Mouse (Mus musculus): ENCODE data around the gene Atp13a1. TPM values are rescaled to one million over a fixed set of nuclear protein-coding genes. Genes with fewer than 3 reads are reported as not detected.

The Atp13a1 gene
- 33.8 and 40.7 TPM in 2 replicates for polyA plus RNA-seq (2014; fragmentation: Nextera tagmentation; extraction: Ambion mirVana)

- Histone ChIP-seq H3K27me3 (ENCODE audit: control insufficient read depth, insufficient read depth, low read length) (no peaks in the 10 kb centered on the region), H3K9ac (ENCODE audit: low read length) (peak within 1 kb of the TSS; percentile 95), H3K4me3 (ENCODE audit: low read depth, low read length) (peak within 1 kb of the TSS; percentile 100), H3K9me3 (ENCODE audit: control insufficient read depth, low read length) (no peaks in the 10 kb centered on the region), H3K27ac (ENCODE audit: low read depth, low read length) (peak within 1 kb of the TSS; percentile 51), H3K4me2 (peak within 1 kb of the TSS; percentile 83), H3K4me1 (ENCODE audit: control insufficient read depth, insufficient read depth, low read length) (peaks cover 12% of the 10 kb centered on the region), H3K36me3 (ENCODE audit: control insufficient read depth, insufficient read depth, low read length) (peaks cover 9% of the 10 kb centered on the region)
- peak; percentile 96 for ATAC-seq (ENCODE audit: low FRiP score)
- peak; percentile 99 for DNase-seq (ENCODE audit: low spot score, missing footprints)
- under 1% methylated on average over 38 of the region's 38 CpGs for WGBS
Observed at GRCm38 (mm10) chr8:69790773-69791367, at the start of gene Atp13a1, which contains the start of gene Zfp866. Gene Atp13a1 (plus strand): TSS chr8:69791163. Gene Zfp866 (minus strand): TSS chr8:69791178.

- Histone ChIP-seq H3K36me3 (ENCODE audit: control insufficient read depth, insufficient read depth, low read length) (no peaks in the 10 kb centered on the region), H3K27ac (ENCODE audit: low read depth, low read length) (no peak overlapping the region), H3K9me3 (ENCODE audit: control insufficient read depth, low read length) (no peaks in the 10 kb centered on the region), H3K4me1 (ENCODE audit: control insufficient read depth, insufficient read depth, low read length) (no peaks in the 10 kb centered on the region), H3K4me2 (no peak overlapping the region), H3K9ac (ENCODE audit: low read length) (no peak overlapping the region), H3K4me3 (ENCODE audit: low read depth, low read length) (no peak overlapping the region), H3K27me3 (ENCODE audit: control insufficient read depth, insufficient read depth, low read length) (no peaks in the 10 kb centered on the region)
- DNase-seq (ENCODE audit: low spot score, missing footprints) (no peak), ATAC-seq (ENCODE audit: low FRiP score) (no peak)
- 80% methylated on average over 2 of the region's 2 CpGs for WGBS
Observed at GRCm38 (mm10) chr8:69741231-69741630, 49.7 kb upstream of the Atp13a1 start.

GRCm38 (mm10) chr8:69749544-69750454 is 41.2 kb upstream of the Atp13a1 start, which contains the start of gene Zfp963:
Gene Zfp963 (minus strand): TSS chr8:69749970.
- Histone ChIP-seq H3K9me3 (ENCODE audit: control insufficient read depth, low read length) (no peaks in the 10 kb centered on the region), H3K4me1 (ENCODE audit: control insufficient read depth, insufficient read depth, low read length) (peaks cover 3% of the 10 kb centered on the region; the same call in 1 of the 2 replicates), H3K27ac (ENCODE audit: low read depth, low read length) (peak within 1 kb of the TSS; percentile 97), H3K4me2 (peak within 1 kb of the TSS; percentile 28), H3K4me3 (ENCODE audit: low read depth, low read length) (peak within 1 kb of the TSS; percentile 66), H3K9ac (ENCODE audit: low read length) (peak within 1 kb of the TSS; percentile 92), H3K27me3 (ENCODE audit: control insufficient read depth, insufficient read depth, low read length) (no peaks in the 10 kb centered on the region), H3K36me3 (ENCODE audit: control insufficient read depth, insufficient read depth, low read length) (no peaks in the 10 kb centered on the region)
- ATAC-seq (ENCODE audit: low FRiP score), result peak; percentile 99
- DNase-seq (ENCODE audit: low spot score, missing footprints), result peak; percentile 100
- 3% methylated on average over 48 of the region's 48 CpGs for WGBS

- no peak for ATAC-seq (ENCODE audit: low FRiP score)
- H3K9ac ChIP-seq (ENCODE audit: low read length), result no peak overlapping the region
- H3K4me1 ChIP-seq (ENCODE audit: control insufficient read depth, insufficient read depth, low read length), result peaks cover 3% of the 10 kb centered on the region; the same call in 1 of the 2 replicates
- no peak overlapping the region for H3K4me3 ChIP-seq (ENCODE audit: low read depth, low read length)
- no peaks in the 10 kb centered on the region for H3K9me3 ChIP-seq (ENCODE audit: control insufficient read depth, low read length)
- no peaks in the 10 kb centered on the region for H3K36me3 ChIP-seq (ENCODE audit: control insufficient read depth, insufficient read depth, low read length)
- no peak overlapping the region for H3K4me2 ChIP-seq
- no peak overlapping the region for H3K27ac ChIP-seq (ENCODE audit: low read depth, low read length)
- no peak for DNase-seq (ENCODE audit: low spot score, missing footprints)
- H3K27me3 ChIP-seq (ENCODE audit: control insufficient read depth, insufficient read depth, low read length), result no peaks in the 10 kb centered on the region
- 86% methylated on average over 2 of the region's 2 CpGs for WGBS
Observed at GRCm38 (mm10) chr8:69752437-69752836, 38.5 kb upstream of the Atp13a1 start.

- Histone ChIP-seq H3K36me3 (ENCODE audit: control insufficient read depth, insufficient read depth, low read length) (peaks cover 8% of the 10 kb centered on the region), H3K27ac (ENCODE audit: low read depth, low read length) (no peak overlapping the region), H3K9ac (ENCODE audit: low read length) (no peak overlapping the region), H3K4me1 (ENCODE audit: control insufficient read depth, insufficient read depth, low read length) (no peaks in the 10 kb centered on the region), H3K4me3 (ENCODE audit: low read depth, low read length) (no peak overlapping the region), H3K27me3 (ENCODE audit: control insufficient read depth, insufficient read depth, low read length) (no peaks in the 10 kb centered on the region), H3K4me2 (no peak overlapping the region), H3K9me3 (ENCODE audit: control insufficient read depth, low read length) (no peaks in the 10 kb centered on the region)
- DNase-seq (ENCODE audit: low spot score, missing footprints), result no peak
- ATAC-seq (ENCODE audit: low FRiP score), result no peak
- WGBS, result 95% methylated on average over 5 of the region's 5 CpGs
Observed at GRCm38 (mm10) chr8:69758316-69758715, 32.6 kb upstream of the Atp13a1 start.

- Histone ChIP-seq H3K9ac (ENCODE audit: low read length) (no peak overlapping the region), H3K27ac (ENCODE audit: low read depth, low read length) (no peak overlapping the region), H3K27me3 (ENCODE audit: control insufficient read depth, insufficient read depth, low read length) (no peaks in the 10 kb centered on the region), H3K4me2 (no peak overlapping the region), H3K4me1 (ENCODE audit: control insufficient read depth, insufficient read depth, low read length) (no peaks in the 10 kb centered on the region), H3K4me3 (ENCODE audit: low read depth, low read length) (no peak overlapping the region), H3K9me3 (ENCODE audit: control insufficient read depth, low read length) (peaks cover 4% of the 10 kb centered on the region; the same call in 1 of the 2 replicates), H3K36me3 (ENCODE audit: control insufficient read depth, insufficient read depth, low read length) (peaks cover 35% of the 10 kb centered on the region)
- ATAC-seq (ENCODE audit: low FRiP score) (no peak), DNase-seq (ENCODE audit: low spot score, missing footprints) (no peak)
- WGBS, result 96% methylated on average over 4 of the region's 4 CpGs
Observed at GRCm38 (mm10) chr8:69761814-69762445, 29.0 kb upstream of the Atp13a1 start.

GRCm38 (mm10) chr8:69771221-69771620 is 19.7 kb upstream of the Atp13a1 start:
- no peaks in the 10 kb centered on the region for H3K9me3 ChIP-seq (ENCODE audit: control insufficient read depth, low read length)
- no peak overlapping the region for H3K4me3 ChIP-seq (ENCODE audit: low read depth, low read length)
- ATAC-seq (ENCODE audit: low FRiP score) (no peak), DNase-seq (ENCODE audit: low spot score, missing footprints) (no peak)
- H3K4me1 ChIP-seq (ENCODE audit: control insufficient read depth, insufficient read depth, low read length), result peaks cover 15% of the 10 kb centered on the region
- no peak overlapping the region for H3K27ac ChIP-seq (ENCODE audit: low read depth, low read length)
- peaks cover 20% of the 10 kb centered on the region for H3K36me3 ChIP-seq (ENCODE audit: control insufficient read depth, insufficient read depth, low read length)
- H3K9ac ChIP-seq (ENCODE audit: low read length), result no peak overlapping the region
- 92% methylated on average over 9 of the region's 9 CpGs for WGBS
- no peaks in the 10 kb centered on the region for H3K27me3 ChIP-seq (ENCODE audit: control insufficient read depth, insufficient read depth, low read length)
- no peak overlapping the region for H3K4me2 ChIP-seq

- Histone ChIP-seq H3K27me3 (ENCODE audit: control insufficient read depth, insufficient read depth, low read length) (no peaks in the 10 kb centered on the region), H3K27ac (ENCODE audit: low read depth, low read length) (no peak overlapping the region), H3K36me3 (ENCODE audit: control insufficient read depth, insufficient read depth, low read length) (peaks cover 12% of the 10 kb centered on the region), H3K4me2 (no peak overlapping the region), H3K4me3 (ENCODE audit: low read depth, low read length) (no peak overlapping the region), H3K9ac (ENCODE audit: low read length) (no peak overlapping the region), H3K9me3 (ENCODE audit: control insufficient read depth, low read length) (no peaks in the 10 kb centered on the region), H3K4me1 (ENCODE audit: control insufficient read depth, insufficient read depth, low read length) (peaks cover 15% of the 10 kb centered on the region)
- ATAC-seq (ENCODE audit: low FRiP score), result no peak
- 83% methylated on average over 2 of the region's 2 CpGs for WGBS
- DNase-seq (ENCODE audit: low spot score, missing footprints), result no peak
Observed at GRCm38 (mm10) chr8:69772106-69772505, 18.9 kb upstream of the Atp13a1 start.

Data from midbrain, embryonic 11.5 days (tissue).